Mouse (Mus musculus): ENCODE results near the gene Tmsb10. TPM values are rescaled to one million over a fixed set of nuclear protein-coding genes. Genes with fewer than 3 reads are reported as not detected.

Tmsb10 gene
- total RNA-seq, 4 experiments from 2014 or later = 329 to 544 (median 431) TPM

- no peak for DNase-seq (ENCODE audit: low spot score in 2 of 2)
Measured at GRCm38 (mm10) chr6:72956199-72957092, 2.1 kb downstream of the Tmsb10 start.

DNA sequence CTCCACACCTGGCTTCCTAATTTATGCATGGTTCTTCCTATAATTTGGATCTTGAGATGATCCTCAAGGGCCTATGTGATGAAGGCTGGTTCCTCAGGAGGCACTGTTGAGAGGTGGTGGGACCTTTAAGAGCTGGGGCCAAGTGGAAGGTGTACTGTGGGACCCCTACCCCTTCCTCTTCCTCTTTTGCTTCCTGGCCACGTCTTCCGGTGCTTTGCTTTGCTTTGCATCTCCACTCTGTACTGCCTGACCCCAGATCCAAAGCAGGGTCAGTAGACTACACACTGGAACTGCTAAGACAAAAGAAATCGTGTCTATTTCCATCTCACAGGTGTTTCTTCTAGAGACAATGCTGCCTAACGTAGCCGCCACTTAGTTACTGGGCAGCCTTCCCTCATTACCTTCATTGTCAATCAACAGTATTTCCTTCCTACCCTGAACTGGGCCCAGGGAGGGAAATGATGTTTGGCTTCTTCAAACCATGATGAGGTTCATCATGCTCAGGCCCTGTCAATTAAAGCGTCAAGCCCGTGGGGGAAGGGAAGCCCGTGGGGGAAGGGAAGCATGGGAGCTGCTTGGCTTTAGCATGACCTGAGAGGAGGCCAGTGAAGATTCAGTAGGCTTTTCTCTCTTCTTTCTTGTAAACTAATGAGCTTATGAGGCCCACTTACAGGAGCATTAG lies 2.9 kb downstream of the Tmsb10 start:
- no peak for DNase-seq (ENCODE audit: low spot score in 2 of 2)

DNA sequence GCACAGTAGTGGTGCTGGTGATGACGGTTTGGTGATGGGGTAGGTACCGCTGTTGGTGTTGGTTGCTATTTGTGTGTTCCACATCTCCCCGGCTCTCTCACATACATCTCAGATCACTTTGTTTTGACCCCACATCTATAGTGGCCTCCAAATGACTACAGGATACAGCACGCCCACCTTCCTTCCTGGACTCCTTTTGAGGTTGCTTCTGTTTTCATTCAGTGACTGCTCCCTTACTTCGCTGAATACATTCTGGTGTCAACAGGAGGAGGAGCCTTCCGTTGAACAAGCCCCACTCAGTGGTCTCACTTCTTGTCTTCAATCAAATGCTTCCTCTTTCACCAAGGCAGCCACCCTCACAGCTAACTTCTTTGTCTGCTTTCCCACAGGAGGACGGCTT lies 3.8 kb downstream of the Tmsb10 start:
- no peak for DNase-seq (ENCODE audit: low spot score in 2 of 2)

GRCm38 (mm10) chr6:72952967-72953366 lies 5.6 kb downstream of the Tmsb10 start:
- DNase-seq (ENCODE audit: low spot score in 2 of 2) = no peak

- DNase-seq (ENCODE audit: low spot score in 2 of 2) = no peak
Measured at GRCm38 (mm10) chr6:72952221-72952620, 6.3 kb downstream of the Tmsb10 start.

DNA sequence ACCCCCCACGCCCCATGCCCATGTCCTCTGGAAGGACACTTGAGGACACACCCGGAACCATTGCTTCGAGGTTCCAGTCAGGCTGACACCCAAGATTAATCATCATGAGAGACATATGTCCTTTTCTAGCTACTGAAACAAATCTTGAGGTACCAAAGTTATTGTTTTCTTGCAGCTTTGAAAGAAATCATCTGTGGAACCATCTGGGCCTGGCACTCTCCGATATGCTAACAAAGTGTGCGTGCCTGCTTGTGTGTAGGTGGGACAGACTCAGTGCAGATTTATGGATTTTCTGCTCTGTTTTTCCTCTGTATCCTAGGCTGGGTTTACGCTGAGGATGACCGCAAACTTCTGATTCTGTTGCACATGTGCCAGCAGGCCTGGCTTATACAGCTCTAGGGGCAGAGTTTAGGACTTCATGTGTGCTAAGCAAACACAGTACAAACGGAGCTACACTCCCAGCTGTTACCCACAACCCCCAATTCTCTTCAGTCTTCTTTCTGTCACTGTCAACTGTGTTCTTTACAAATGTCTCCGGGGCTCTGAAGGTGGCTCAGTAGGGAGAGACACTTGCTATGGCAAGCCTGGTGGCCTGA lies 9.3 kb downstream of the Tmsb10 start:
- peak in 1 of 2 experiments; percentile 86 for DNase-seq (ENCODE audit: low spot score in 2 of 2)

- DNase-seq (ENCODE audit: low spot score in 2 of 2) = no peak
Measured at GRCm38 (mm10) chr6:72948392-72948791, 10.2 kb downstream of the Tmsb10 start.

DNA sequence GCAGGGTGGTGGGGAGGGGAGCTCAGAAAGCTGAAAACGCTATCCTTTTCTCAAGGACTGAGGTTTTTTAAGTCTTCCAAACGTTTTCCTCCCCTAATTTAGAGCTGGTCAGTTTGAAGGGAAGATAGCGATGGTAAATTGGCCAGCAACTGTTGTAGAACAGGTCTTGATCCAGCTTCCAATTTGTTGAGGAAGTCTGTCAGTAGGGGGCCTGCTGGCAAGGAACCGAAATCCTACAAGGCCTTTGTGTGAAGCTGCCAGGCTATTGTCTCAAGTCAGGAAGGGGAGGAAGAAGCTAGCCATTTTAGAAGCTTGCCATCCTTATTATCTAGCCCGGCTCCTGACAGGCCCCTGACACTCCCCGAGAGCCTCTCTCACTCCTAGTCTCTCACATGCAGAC lies 10.6 kb downstream of the Tmsb10 start:
- no peak for DNase-seq (ENCODE audit: low spot score in 2 of 2)

DNA sequence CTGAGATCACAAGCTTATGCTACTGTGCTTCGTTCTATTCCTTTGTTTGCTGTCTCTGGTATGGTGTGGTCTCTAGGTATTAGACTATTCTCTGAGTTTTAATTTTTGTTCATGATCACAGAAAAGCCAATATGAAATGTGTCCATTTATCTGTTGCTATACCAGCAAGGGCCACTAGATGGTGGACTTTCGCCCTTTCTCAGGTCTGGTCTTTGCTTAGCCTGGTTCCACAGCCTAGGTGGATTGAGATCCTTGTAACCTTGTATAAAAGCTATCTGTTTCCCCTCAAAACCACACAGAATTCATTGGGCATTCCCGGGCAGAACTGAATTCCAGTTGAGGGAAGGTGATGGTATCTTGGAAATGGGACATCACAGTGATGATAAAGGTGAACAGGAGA lies 18.1 kb downstream of the Tmsb10 start:
- DNase-seq (ENCODE audit: low spot score in 2 of 2) = peak; percentile 31 to 32

GRCm38 (mm10) chr6:72937859-72938258 lies 20.7 kb downstream of the Tmsb10 start:
- no peak for DNase-seq (ENCODE audit: low spot score in 2 of 2)

DNA sequence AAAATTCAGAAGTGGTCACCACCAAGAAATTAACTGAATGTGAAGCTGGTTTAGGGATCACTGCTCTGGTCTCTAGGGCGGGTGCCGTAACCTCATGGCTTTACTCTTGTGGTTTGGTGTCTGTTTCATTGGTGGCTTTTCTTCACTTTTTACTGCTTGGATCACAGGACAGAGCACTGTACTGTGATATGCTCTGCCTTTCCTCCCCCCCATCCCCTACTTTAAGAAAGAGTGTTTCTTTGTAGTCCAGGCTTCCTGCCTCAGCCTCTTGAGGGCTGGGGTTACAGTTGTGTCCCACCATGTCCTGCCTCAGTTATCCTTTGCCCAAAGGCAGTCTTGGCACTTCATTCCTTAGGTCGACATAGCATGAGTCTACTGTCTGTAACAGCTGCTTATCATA lies 21.1 kb downstream of the Tmsb10 start:
- no peak for DNase-seq (ENCODE audit: low spot score in 2 of 2)

GRCm38 (mm10) chr6:72932955-72933354 lies 25.6 kb downstream of the Tmsb10 start:
- no peak for DNase-seq (ENCODE audit: low spot score in 2 of 2)

DNA sequence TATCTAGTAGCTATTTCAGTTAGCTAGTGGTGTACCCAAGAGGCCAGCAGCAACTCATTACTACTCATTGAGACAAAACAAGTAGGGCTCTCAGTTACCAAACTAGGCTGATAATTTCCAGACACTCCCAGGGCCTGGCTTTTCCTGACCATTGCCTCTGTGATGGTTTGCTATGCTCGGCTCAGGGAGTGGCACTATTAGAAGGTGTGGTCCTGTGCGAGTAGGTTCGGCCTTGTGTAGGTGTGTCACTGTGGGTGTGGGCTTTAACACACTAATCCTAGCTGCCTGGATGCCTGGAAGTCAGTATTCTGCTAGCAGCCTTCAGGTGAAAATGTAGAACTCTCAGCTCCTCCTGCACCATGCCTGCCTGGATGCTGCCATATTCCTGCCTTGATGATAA lies 27.0 kb downstream of the Tmsb10 start:
- DNase-seq (ENCODE audit: low spot score in 2 of 2) = no peak

DNA sequence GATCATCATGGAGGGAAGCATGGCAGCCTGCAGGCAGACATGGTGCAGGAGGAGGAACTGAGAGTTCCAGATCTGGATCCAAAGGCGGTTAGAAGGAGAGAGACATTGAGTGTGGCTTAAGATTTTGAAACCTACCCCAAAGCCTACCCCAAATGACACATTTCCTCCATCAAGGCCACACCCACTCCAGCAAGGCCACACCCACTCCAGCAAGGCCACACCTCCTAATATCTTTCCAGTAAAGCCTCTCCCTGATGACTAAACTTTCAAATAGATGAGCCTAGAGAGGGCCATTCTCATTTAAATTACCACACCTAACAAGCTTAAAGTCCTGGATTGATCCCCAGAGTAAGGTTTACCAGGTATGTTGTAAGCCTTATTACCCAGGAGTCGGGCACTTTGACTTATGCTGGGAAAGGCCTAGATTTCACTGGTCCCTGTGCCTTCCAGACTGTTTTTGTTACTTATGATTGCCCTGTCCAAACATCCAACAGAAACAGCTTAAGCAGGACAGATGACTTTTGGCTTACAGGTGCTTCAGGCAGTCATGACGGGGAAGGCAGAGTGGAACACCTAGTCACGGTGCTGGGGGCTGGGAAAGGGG lies 28.7 kb downstream of the Tmsb10 start:
- no peak for DNase-seq (ENCODE audit: low spot score in 2 of 2)

GRCm38 (mm10) chr6:72926755-72927482 lies 31.6 kb downstream of the Tmsb10 start:
- DNase-seq (ENCODE audit: low spot score in 2 of 2) = peak in 1 of 2 experiments; percentile 26

- no peak for DNase-seq (ENCODE audit: low spot score in 2 of 2)
Measured at GRCm38 (mm10) chr6:72926031-72926430, 32.5 kb downstream of the Tmsb10 start.

GRCm38 (mm10) chr6:72923381-72923780 lies 35.2 kb downstream of the Tmsb10 start:
- no peak for DNase-seq (ENCODE audit: low spot score in 2 of 2)

- no peak for DNase-seq (ENCODE audit: low spot score in 2 of 2)
Measured at GRCm38 (mm10) chr6:72921081-72921480, 37.5 kb downstream of the Tmsb10 start.

GRCm38 (mm10) chr6:72918510-72919033 lies 40.0 kb downstream of the Tmsb10 start:
- no peak for DNase-seq (ENCODE audit: low spot score in 2 of 2)

- DNase-seq (ENCODE audit: low spot score in 2 of 2) = no peak
Measured at GRCm38 (mm10) chr6:72916330-72916729, 42.2 kb downstream of the Tmsb10 start.
